Mouse (Mus musculus) testis, adult 2 months (tissue): ENCODE measurements around the gene Acin1. TPM values are rescaled to one million over a fixed set of nuclear protein-coding genes. Genes with fewer than 3 reads are reported as not detected.

ENCODE experiments used
- H3K27ac ChIP-seq: fragments of 200-500 bp; 2 replicates; pipeline ENCODE4 v1.5.1; 2012; ENCODE audit warnings: low read depth, low read length; ENCODE audit not compliant: control insufficient read depth, insufficient read depth
- H3K27me3 ChIP-seq: fragments of 200-500 bp; 2 replicates; pipeline ENCODE4 v1.6.1; 2012; ENCODE audit warnings: mild to moderate bottlenecking, low read length, moderate library complexity; ENCODE audit not compliant: control insufficient read depth, insufficient read depth
- H3K36me3 ChIP-seq: fragments of 200-500 bp; 2 replicates; pipeline ENCODE4 v1.6.1; 2012; ENCODE audit warnings: mild to moderate bottlenecking, low read length; ENCODE audit not compliant: control insufficient read depth, insufficient read depth
- H3K4me1 ChIP-seq: fragments of 200-500 bp; 2 replicates; pipeline ENCODE4 v1.6.1; 2012; ENCODE audit warnings: low read length; ENCODE audit not compliant: control insufficient read depth, insufficient read depth
- H3K4me3 ChIP-seq: fragments of 200-500 bp; 2 replicates; pipeline ENCODE4 v1.5.1; 2012; ENCODE audit warnings: low read depth, mild to moderate bottlenecking, low read length, moderate library complexity, mixed read lengths; ENCODE audit not compliant: control insufficient read depth
- CTCF ChIP-seq: fragments of 200-500 bp; IDR thresholded peaks from 2 replicates; pipeline ENCODE4 v1.5.1; 2012; ENCODE audit warnings: low read depth, mild to moderate bottlenecking, inconsistent platforms, low read length, moderate library complexity; ENCODE audit not compliant: control insufficient read depth, insufficient read depth, insufficient replicate concordance
- POLR2A ChIP-seq: fragments of 200-500 bp; IDR thresholded peaks from 2 replicates; pipeline ENCODE4 v1.6.1; 2012; ENCODE audit warnings: low read depth, mild to moderate bottlenecking, inconsistent platforms, low read length, moderate library complexity; ENCODE audit not compliant: control insufficient read depth
- polyA plus RNA-seq: library from polyadenylated mRNA; depleted of rRNA; stranded (reverse); fragments of >200 nt; gene quantifications from 2 replicates; pipeline ENCODE4 v1.2.3, GENCODE M21; 2012

The Acin1 gene
- polyA plus RNA-seq, 1 experiment = 117 TPM

- Histone ChIP-seq H3K4me3 (no peak overlapping the region), H3K27me3 (no peaks in the 10 kb centered on the region), H3K4me1 (peaks cover 12% of the 10 kb centered on the region), H3K27ac (no peak overlapping the region), H3K36me3 (no peaks in the 10 kb centered on the region)
- TF ChIP-seq CTCF = no peak; the same call in 1 of the 2 replicates
- TF ChIP-seq POLR2A = no peak
These were observed 52.5 kb downstream of the Acin1 start for GRCm38 (mm10) chr14:54634182-54634581.

DNA sequence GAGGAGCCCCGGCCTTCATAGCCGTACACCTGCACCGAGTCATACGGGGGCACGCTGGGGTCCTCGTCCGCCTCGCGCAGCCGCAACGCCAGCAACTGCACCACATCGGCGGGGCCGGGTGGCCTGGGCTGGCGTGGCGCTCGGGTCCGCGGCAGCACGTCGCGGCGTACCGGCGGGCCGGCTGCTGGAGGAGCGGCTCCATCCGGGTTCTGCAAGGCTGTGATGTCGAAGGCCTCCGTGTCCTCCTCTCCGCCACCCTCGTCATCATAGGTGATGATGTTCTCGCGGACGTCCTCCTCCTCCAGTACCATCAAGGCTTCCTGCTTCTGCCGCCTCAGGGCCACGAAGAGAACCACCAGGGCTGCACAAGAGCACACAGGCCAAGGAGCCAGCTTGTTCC is 54.5 kb downstream of the Acin1 start:
- H3K27ac ChIP-seq = no peak overlapping the region
- H3K4me1 ChIP-seq = peaks cover 12% of the 10 kb centered on the region
- no peaks in the 10 kb centered on the region for H3K36me3 ChIP-seq
- TF ChIP-seq POLR2A = peak; percentile 34; the same call in 1 of the 2 replicates
- TF ChIP-seq CTCF = no peak
- no peaks in the 10 kb centered on the region for H3K27me3 ChIP-seq
- H3K4me3 ChIP-seq = peak overlapping the region; percentile 82

DNA sequence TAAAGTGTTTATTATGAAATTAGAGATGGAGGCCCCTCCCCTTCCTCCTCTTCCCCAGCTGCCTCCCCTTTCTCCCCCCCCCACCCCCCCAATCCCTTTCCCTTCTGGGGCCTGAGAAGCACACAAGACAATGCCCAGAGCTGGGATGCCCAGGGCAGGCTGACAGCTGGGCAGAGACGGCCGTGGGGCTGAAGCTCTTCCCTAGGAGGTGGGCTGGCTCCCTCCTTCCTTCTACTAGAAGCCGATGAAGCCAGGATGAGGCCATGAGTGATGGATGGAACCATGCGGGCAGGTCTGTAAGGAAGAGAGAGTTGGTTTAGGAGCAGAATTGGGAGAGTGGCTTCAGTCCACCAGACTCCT is 55.5 kb downstream of the Acin1 start:
- Histone ChIP-seq H3K27ac (no peak overlapping the region), H3K4me1 (peaks cover 12% of the 10 kb centered on the region), H3K4me3 (peak overlapping the region; percentile 82), H3K36me3 (no peaks in the 10 kb centered on the region), H3K27me3 (no peaks in the 10 kb centered on the region)
- TF ChIP-seq POLR2A (no peak), CTCF (no peak)

- H3K27ac ChIP-seq = no peak overlapping the region
- TF ChIP-seq POLR2A = no peak
- no peak overlapping the region for H3K4me3 ChIP-seq
- H3K4me1 ChIP-seq = peaks cover 12% of the 10 kb centered on the region
- H3K27me3 ChIP-seq = no peaks in the 10 kb centered on the region
- no peaks in the 10 kb centered on the region for H3K36me3 ChIP-seq
These were observed 56.0 kb downstream of the Acin1 start for GRCm38 (mm10) chr14:54630583-54631239.

GRCm38 (mm10) chr14:54629797-54630196 is 56.9 kb downstream of the Acin1 start:
- no peaks in the 10 kb centered on the region for H3K36me3 ChIP-seq
- no peaks in the 10 kb centered on the region for H3K27me3 ChIP-seq
- TF ChIP-seq CTCF = no peak
- TF ChIP-seq POLR2A = no peak
- no peak overlapping the region for H3K4me3 ChIP-seq
- H3K4me1 ChIP-seq = peaks cover 12% of the 10 kb centered on the region
- no peak overlapping the region for H3K27ac ChIP-seq

DNA sequence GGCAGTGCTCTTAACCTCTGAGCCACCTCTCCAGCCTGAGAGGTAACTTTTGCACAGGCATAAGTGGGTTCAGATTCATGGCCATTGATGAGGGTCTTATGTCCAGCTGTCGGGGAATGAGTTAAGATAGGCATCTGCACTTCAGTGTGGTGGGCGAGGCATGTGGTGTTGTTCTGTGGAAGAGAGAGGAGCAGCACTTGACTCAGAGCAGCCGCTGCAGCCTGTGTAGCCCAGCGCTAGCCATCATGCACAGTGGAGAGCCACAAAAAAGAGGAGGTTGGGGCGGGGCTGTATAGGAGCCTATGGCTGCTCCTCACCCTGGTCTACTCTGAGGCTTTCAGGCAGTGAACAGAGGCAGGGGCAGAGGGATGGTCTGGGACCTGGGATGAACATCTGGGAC is 58.6 kb downstream of the Acin1 start:
- H3K4me1 ChIP-seq = peaks cover 12% of the 10 kb centered on the region
- H3K36me3 ChIP-seq = no peaks in the 10 kb centered on the region
- TF ChIP-seq POLR2A (no peak), CTCF (no peak)
- H3K4me3 ChIP-seq = no peak overlapping the region
- no peaks in the 10 kb centered on the region for H3K27me3 ChIP-seq
- H3K27ac ChIP-seq = no peak overlapping the region

DNA sequence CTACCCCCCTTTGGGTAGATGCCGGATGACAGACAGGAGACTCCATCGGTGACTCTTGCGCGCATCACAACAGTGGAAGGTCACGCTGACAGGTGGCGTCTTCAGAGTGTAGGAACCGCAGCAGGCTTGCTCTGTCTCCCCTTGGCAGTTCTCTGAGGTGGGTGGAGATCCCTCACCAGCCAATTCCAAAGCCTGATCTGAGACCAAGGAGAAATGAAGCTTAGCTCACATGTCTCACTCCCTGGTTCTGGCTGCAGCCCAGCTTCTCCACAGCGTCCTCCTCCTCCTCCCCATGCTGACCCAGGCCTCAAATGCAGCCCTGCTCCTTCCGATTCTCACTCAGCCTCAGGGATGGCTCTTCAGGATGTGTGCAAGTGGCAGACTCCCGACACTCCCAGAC is 61.8 kb downstream of the Acin1 start:
- Histone ChIP-seq H3K4me1 (no peaks in the 10 kb centered on the region; the same call in 1 of the 2 replicates), H3K27me3 (no peaks in the 10 kb centered on the region), H3K36me3 (no peaks in the 10 kb centered on the region), H3K27ac (no peak overlapping the region), H3K4me3 (no peak overlapping the region)
- TF ChIP-seq CTCF (no peak), POLR2A (no peak)
